Mouse (Mus musculus): ENCODE results near the gene Lhx3. TPM values are rescaled to one million over a fixed set of nuclear protein-coding genes. Genes with fewer than 3 reads are reported as not detected.
A peak's percentile ranks its signal among the peaks of the same experiment; 100 is the strongest.

Lhx3 gene
- 9.1 and 10.1 TPM in 2 replicates for polyA plus RNA-seq (2014; fragmentation: Nextera tagmentation; extraction: Ambion mirVana)

- Histone ChIP-seq H3K9ac (replicated peaks; ENCODE audit: low read depth, low read length) (no peak within 1 kb of the TSS), H3K36me3 (ENCODE audit: control insufficient read depth, insufficient read depth, low read length) (peaks cover 20% of the 10 kb centered on the region), H3K27ac (ENCODE audit: low read depth, low read length) (no peak within 1 kb of the TSS), H3K4me1 (ENCODE audit: control insufficient read depth, insufficient read depth, low read length) (peaks cover 12% of the 10 kb centered on the region; the same call in 1 of the 2 replicates), H3K9me3 (ENCODE audit: control insufficient read depth, low read length) (no peaks in the 10 kb centered on the region), H3K4me2 (ENCODE audit: low read depth, low read length) (no peak within 1 kb of the TSS), H3K4me3 (ENCODE audit: low read depth, low read length) (no peak within 1 kb of the TSS), H3K27me3 (ENCODE audit: control insufficient read depth, insufficient read depth, low read length) (peaks cover 40% of the 10 kb centered on the region)
- peak; percentile 48; the same call in 1 of the 2 replicates for ATAC-seq (ENCODE audit: low read depth)
- WGBS = 7% methylated on average over 19 of the region's 19 CpGs
Observed at GRCm38 (mm10) chr2:26208126-26208789, at the start of gene Lhx3. Gene Lhx3, minus strand, starts transcription at chr2:26208289.

GRCm38 (mm10) chr2:26257315-26258096 lies 49.4 kb upstream of the Lhx3 start:
- no peak for ATAC-seq (ENCODE audit: low read depth)
- 89% methylated on average over 16 of the region's 16 CpGs for WGBS
- Histone ChIP-seq H3K36me3 (ENCODE audit: control insufficient read depth, insufficient read depth, low read length) (no peaks in the 10 kb centered on the region), H3K4me2 (ENCODE audit: low read depth, low read length) (no peak overlapping the region), H3K9me3 (ENCODE audit: control insufficient read depth, low read length) (no peaks in the 10 kb centered on the region), H3K4me3 (ENCODE audit: low read depth, low read length) (no peak overlapping the region), H3K9ac (replicated peaks; ENCODE audit: low read depth, low read length) (no peak overlapping the region), H3K27me3 (ENCODE audit: control insufficient read depth, insufficient read depth, low read length) (no peaks in the 10 kb centered on the region), H3K27ac (ENCODE audit: low read depth, low read length) (no peak overlapping the region), H3K4me1 (ENCODE audit: control insufficient read depth, insufficient read depth, low read length) (no peaks in the 10 kb centered on the region)

GRCm38 (mm10) chr2:26254816-26255215 lies 46.7 kb upstream of the Lhx3 start:
- Histone ChIP-seq H3K27ac (ENCODE audit: low read depth, low read length) (no peak overlapping the region), H3K27me3 (ENCODE audit: control insufficient read depth, insufficient read depth, low read length) (no peaks in the 10 kb centered on the region), H3K36me3 (ENCODE audit: control insufficient read depth, insufficient read depth, low read length) (no peaks in the 10 kb centered on the region), H3K4me3 (ENCODE audit: low read depth, low read length) (no peak overlapping the region), H3K4me1 (ENCODE audit: control insufficient read depth, insufficient read depth, low read length) (no peaks in the 10 kb centered on the region), H3K9ac (replicated peaks; ENCODE audit: low read depth, low read length) (no peak overlapping the region), H3K9me3 (ENCODE audit: control insufficient read depth, low read length) (no peaks in the 10 kb centered on the region), H3K4me2 (ENCODE audit: low read depth, low read length) (no peak overlapping the region)
- no peak for ATAC-seq (ENCODE audit: low read depth)
- 52% methylated on average over 4 of the region's 4 CpGs for WGBS

DNA sequence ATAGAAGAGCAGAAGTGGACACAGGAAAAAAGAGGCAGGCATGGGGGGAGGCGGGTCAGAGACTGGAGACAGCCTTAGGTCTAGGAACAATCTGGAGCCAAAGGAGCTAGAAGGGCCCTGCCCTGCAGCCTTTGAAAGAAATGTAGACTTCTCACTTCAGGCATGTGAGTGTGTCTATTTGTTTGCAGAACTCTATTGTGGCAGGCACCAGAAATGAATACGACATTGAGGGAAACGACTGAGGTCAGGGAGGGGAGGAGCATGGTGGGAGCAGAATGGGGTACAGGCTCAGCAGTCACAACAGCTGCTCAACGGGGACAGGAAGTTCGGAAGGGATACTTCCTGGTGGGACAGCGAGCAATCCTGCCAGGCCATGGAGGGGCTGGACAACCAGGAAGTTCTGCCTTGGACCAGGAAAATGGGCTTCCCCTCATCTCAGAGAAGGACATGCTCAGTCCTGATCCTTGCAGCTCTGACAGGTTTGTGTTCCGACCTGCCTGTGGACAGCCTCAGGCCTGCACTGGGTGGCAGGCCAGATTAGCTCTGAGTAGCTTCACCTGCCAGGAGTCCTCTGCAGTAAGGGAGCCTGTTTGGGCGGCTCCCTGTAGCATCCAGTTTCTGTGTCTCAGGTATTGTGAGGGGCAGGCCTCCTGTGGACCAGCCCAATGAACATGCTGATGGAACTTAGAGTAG lies 44.6 kb upstream of the Lhx3 start:
- no peaks in the 10 kb centered on the region for H3K9me3 ChIP-seq (ENCODE audit: control insufficient read depth, low read length)
- H3K4me3 ChIP-seq (ENCODE audit: low read depth, low read length) = no peak overlapping the region
- no peak overlapping the region for H3K9ac ChIP-seq (replicated peaks; ENCODE audit: low read depth, low read length)
- no peaks in the 10 kb centered on the region for H3K27me3 ChIP-seq (ENCODE audit: control insufficient read depth, insufficient read depth, low read length)
- H3K4me1 ChIP-seq (ENCODE audit: control insufficient read depth, insufficient read depth, low read length) = no peaks in the 10 kb centered on the region
- WGBS = 62% methylated on average over 8 of the region's 8 CpGs
- no peak for ATAC-seq (ENCODE audit: low read depth)
- H3K4me2 ChIP-seq (ENCODE audit: low read depth, low read length) = no peak overlapping the region
- no peak overlapping the region for H3K27ac ChIP-seq (ENCODE audit: low read depth, low read length)
- H3K36me3 ChIP-seq (ENCODE audit: control insufficient read depth, insufficient read depth, low read length) = no peaks in the 10 kb centered on the region

DNA sequence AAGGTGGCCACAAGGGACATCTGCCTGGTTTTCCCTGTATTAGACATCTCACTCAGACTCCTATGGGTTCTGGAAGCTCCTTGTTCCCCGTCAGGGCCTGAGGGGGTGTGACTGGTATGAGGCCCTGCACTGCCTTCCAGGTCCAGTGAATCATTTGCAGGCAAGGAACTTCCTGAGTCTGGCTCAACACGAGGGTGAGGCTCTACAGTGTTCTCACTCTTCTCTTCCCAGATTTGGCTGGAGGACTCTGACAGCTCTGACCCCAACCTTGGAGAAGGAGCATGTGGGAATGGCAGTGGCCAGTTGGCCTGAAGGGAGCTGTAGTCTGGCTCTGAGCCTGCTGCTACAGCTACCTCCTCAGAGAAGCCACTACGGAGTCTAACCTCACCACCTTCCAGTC lies 39.4 kb upstream of the Lhx3 start:
- Histone ChIP-seq H3K9me3 (ENCODE audit: control insufficient read depth, low read length) (no peaks in the 10 kb centered on the region), H3K27me3 (ENCODE audit: control insufficient read depth, insufficient read depth, low read length) (no peaks in the 10 kb centered on the region), H3K4me3 (ENCODE audit: low read depth, low read length) (no peak overlapping the region), H3K36me3 (ENCODE audit: control insufficient read depth, insufficient read depth, low read length) (no peaks in the 10 kb centered on the region), H3K9ac (replicated peaks; ENCODE audit: low read depth, low read length) (no peak overlapping the region), H3K4me1 (ENCODE audit: control insufficient read depth, insufficient read depth, low read length) (no peaks in the 10 kb centered on the region), H3K4me2 (ENCODE audit: low read depth, low read length) (no peak overlapping the region), H3K27ac (ENCODE audit: low read depth, low read length) (no peak overlapping the region)
- WGBS = 65% methylated on average over 3 of the region's 3 CpGs
- ATAC-seq (ENCODE audit: low read depth) = no peak

DNA sequence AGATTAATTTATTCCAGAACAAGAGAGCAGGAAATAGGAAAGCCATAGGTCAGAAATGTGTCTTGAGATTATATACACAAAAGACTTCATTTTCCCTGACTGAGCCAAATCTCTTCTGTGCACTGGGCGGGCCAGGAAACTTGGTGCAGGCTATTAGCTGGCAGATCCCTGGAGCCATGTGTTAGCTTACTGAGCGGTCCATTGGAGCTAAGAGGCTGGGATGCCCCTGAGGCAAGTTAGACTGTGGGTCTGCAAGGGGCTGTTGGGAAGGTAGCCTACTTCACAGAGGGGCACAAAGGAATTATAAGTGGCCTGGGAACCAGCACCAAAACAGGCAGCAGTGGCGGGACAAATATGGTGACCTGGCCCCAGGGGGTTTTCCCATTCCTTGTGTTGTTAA lies 32.8 kb upstream of the Lhx3 start:
- WGBS = 46% methylated on average over 3 of the region's 3 CpGs
- ATAC-seq (ENCODE audit: low read depth) = no peak
- H3K4me1 ChIP-seq (ENCODE audit: control insufficient read depth, insufficient read depth, low read length) = peaks cover 13% of the 10 kb centered on the region; the same call in 1 of the 2 replicates
- no peak overlapping the region for H3K9ac ChIP-seq (replicated peaks; ENCODE audit: low read depth, low read length)
- no peaks in the 10 kb centered on the region for H3K36me3 ChIP-seq (ENCODE audit: control insufficient read depth, insufficient read depth, low read length)
- H3K27me3 ChIP-seq (ENCODE audit: control insufficient read depth, insufficient read depth, low read length) = no peaks in the 10 kb centered on the region
- H3K9me3 ChIP-seq (ENCODE audit: control insufficient read depth, low read length) = no peaks in the 10 kb centered on the region
- no peak overlapping the region for H3K27ac ChIP-seq (ENCODE audit: low read depth, low read length)
- no peak overlapping the region for H3K4me3 ChIP-seq (ENCODE audit: low read depth, low read length)
- H3K4me2 ChIP-seq (ENCODE audit: low read depth, low read length) = no peak overlapping the region

DNA sequence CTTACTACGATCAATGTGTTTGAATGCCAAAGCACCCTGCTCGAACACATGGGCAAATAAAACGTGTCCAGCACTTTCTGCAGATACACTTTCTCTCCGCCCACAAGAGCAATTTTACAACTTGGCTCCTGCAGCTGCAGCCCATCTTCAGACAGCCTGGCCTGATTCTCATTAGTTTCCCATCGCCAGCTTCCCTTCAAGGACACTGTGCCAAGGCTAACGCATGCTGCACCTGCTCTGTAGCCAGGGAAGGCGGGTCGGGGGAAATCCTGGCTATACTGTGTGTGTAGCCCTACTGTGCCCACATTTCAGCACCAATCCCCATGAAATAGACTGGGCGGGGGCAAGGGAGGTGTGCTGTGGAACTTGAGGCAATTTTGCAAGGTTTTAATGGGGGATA lies 32.2 kb upstream of the Lhx3 start:
- 30% methylated on average over 9 of the region's 9 CpGs for WGBS
- Histone ChIP-seq H3K36me3 (ENCODE audit: control insufficient read depth, insufficient read depth, low read length) (no peaks in the 10 kb centered on the region), H3K9ac (replicated peaks; ENCODE audit: low read depth, low read length) (no peak overlapping the region)

GRCm38 (mm10) chr2:26237290-26237782 lies 29.2 kb upstream of the Lhx3 start, which contains the start of gene Qsox2:
Gene Qsox2, minus strand, starts transcription at chr2:26237525.
- no peaks in the 10 kb centered on the region for H3K36me3 ChIP-seq (ENCODE audit: control insufficient read depth, insufficient read depth, low read length)
- H3K4me1 ChIP-seq (ENCODE audit: control insufficient read depth, insufficient read depth, low read length) = peaks cover 13% of the 10 kb centered on the region; the same call in 1 of the 2 replicates
- under 1% methylated on average over 36 of the region's 36 CpGs for WGBS
- no peaks in the 10 kb centered on the region for H3K27me3 ChIP-seq (ENCODE audit: control insufficient read depth, insufficient read depth, low read length)
- H3K27ac ChIP-seq (ENCODE audit: low read depth, low read length) = peak within 1 kb of the TSS; percentile 81
- H3K9me3 ChIP-seq (ENCODE audit: control insufficient read depth, low read length) = no peaks in the 10 kb centered on the region
- peak within 1 kb of the TSS; percentile 88 for H3K9ac ChIP-seq (replicated peaks; ENCODE audit: low read depth, low read length)
- H3K4me3 ChIP-seq (ENCODE audit: low read depth, low read length) = peak within 1 kb of the TSS; percentile 94
- H3K4me2 ChIP-seq (ENCODE audit: low read depth, low read length) = peak within 1 kb of the TSS; percentile 84
- ATAC-seq (ENCODE audit: low read depth) = peak; percentile 91

More for the DNA sequence above, 32.2 kb upstream of the Lhx3 start:
- peak; percentile 39; the same call in 1 of the 2 replicates for ATAC-seq (ENCODE audit: low read depth)
- H3K4me1 ChIP-seq (ENCODE audit: control insufficient read depth, insufficient read depth, low read length) = peaks cover 13% of the 10 kb centered on the region; the same call in 1 of the 2 replicates
- no peaks in the 10 kb centered on the region for H3K9me3 ChIP-seq (ENCODE audit: control insufficient read depth, low read length)
- no peaks in the 10 kb centered on the region for H3K27me3 ChIP-seq (ENCODE audit: control insufficient read depth, insufficient read depth, low read length)
- no peak overlapping the region for H3K4me3 ChIP-seq (ENCODE audit: low read depth, low read length)
- no peak overlapping the region for H3K27ac ChIP-seq (ENCODE audit: low read depth, low read length)
- H3K4me2 ChIP-seq (ENCODE audit: low read depth, low read length) = no peak overlapping the region
